Mouse (Mus musculus) limb, embryonic 14.5 days (tissue): ENCODE results near the gene Hexa. TPM values are rescaled to one million over a fixed set of nuclear protein-coding genes. Genes with fewer than 3 reads are reported as not detected.

Source experiments
- ATAC-seq: fragments of 200-750 bp; cut with Nextera tagmentation; 2 replicates; pipeline ENCODE4 v1.8.0; 2017; ENCODE audit warnings: low read depth, moderate number of reproducible peaks, moderate TSS enrichment; ENCODE audit not compliant: low FRiP score
- DNase-seq: peaks from one replicate; pipeline ENCODE4 v3.0.0-alpha.2; 2015; ENCODE audit warnings: low spot score
- H3K27ac ChIP-seq: fragments of 300-500 bp; sonication (generic); replicated peaks from 2 replicates; pipeline ENCODE4 v1.5.1; 2014; ENCODE audit warnings: low read depth, mild to moderate bottlenecking, low read length, moderate library complexity, mixed read lengths
- H3K27me3 ChIP-seq: fragments of 300-500 bp; sonication (generic); 2 replicates; pipeline ENCODE4 v1.6.1; 2014; ENCODE audit warnings: low read length, mixed read lengths; ENCODE audit not compliant: control insufficient read depth, insufficient read depth
- H3K36me3 ChIP-seq: fragments of 300-500 bp; sonication (generic); 2 replicates; pipeline ENCODE4 v1.6.1; 2014; ENCODE audit warnings: mild to moderate bottlenecking, low read length, moderate library complexity, mixed read lengths; ENCODE audit not compliant: control insufficient read depth, insufficient read depth
- H3K4me1 ChIP-seq: fragments of 300-500 bp; sonication (generic); 2 replicates; pipeline ENCODE4 v1.6.1; 2014; ENCODE audit warnings: antibody characterized with exemption, low read length, mixed read lengths; ENCODE audit not compliant: control insufficient read depth, insufficient read depth
- H3K4me2 ChIP-seq: fragments of 300-500 bp; sonication (generic); replicated peaks from 2 replicates; pipeline ENCODE4 v1.6.1; 2014; ENCODE audit warnings: low read depth, mild to moderate bottlenecking, low read length, moderate library complexity; ENCODE audit not compliant: severe bottlenecking
- H3K4me3 ChIP-seq: fragments of 300-500 bp; sonication (generic); replicated peaks from 2 replicates; pipeline ENCODE4 v1.5.1; 2014; ENCODE audit warnings: low read length
- H3K9ac ChIP-seq: fragments of 300-500 bp; sonication (generic); 2 replicates; pipeline ENCODE4 v1.6.1; 2014; ENCODE audit warnings: mild to moderate bottlenecking, low read depth, low read length, moderate library complexity; ENCODE audit not compliant: severe bottlenecking
- H3K9me3 ChIP-seq: fragments of 300-500 bp; sonication (generic); 2 replicates; pipeline ENCODE4 v1.6.1; 2016; ENCODE audit warnings: low read length; ENCODE audit not compliant: control insufficient read depth
- POLR2A ChIP-seq: fragments of 200-500 bp; IDR thresholded peaks from 2 replicates; pipeline ENCODE4 v1.8.0; 2012; ENCODE audit warnings: inconsistent platforms, mild to moderate bottlenecking, moderate library complexity, borderline replicate concordance; ENCODE audit not compliant: insufficient read depth, insufficient read length; ENCODE audit errors: extremely low read depth
- WGBS: fragments of 180-500 bp; shearing (Covaris S2); extraction: QIAGEN DNeasy Blood & Tissue Kit; methylation state at CpG from one replicate; pipeline ENCODE4 v1.1.7; 2014; 5-methylcytosine and 5-hydroxymethylcytosine counted together
- polyA plus RNA-seq, 2 experiments: library from polyadenylated mRNA; depleted of rRNA in 1 of 2; stranded (reverse) in 1 of 2; unstranded in 1 of 2; fragments of >200 nt; fragmentation: Nextera tagmentation in 1 of 2; extraction: Ambion mirVana in 1 of 2; gene quantifications; 2 replicates each; pipeline versions ENCODE4 v1.2.1 to v1.2.3; 2012 to 2014

The Hexa gene
- polyA plus RNA-seq, 2 experiments, result 82.0 to 94.9 TPM

DNA sequence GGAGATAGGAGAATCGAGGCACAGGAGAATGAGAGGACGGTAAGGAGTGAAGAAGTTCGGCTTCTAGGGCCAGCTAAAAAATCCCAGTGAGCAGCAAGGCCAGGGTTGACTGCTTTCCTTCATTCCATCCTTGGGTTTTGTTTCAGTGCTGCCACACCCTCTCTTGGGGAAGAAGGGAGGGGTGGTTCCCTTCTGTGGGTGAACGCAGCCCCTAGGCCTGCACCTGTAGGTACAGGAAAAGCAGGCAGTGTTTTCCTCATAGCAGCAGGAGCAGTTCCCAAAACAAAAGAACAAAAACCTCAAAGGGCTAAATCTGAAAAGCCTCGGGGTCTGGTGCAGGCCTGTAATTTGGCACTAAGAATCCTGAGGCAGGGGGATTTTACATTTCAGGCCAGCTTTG is 7.7 kb upstream of the Hexa start:
- ATAC-seq, result no peak
- no peak for TF ChIP-seq POLR2A
- Histone ChIP-seq H3K9ac (no peak overlapping the region), H3K27me3 (no peaks in the 10 kb centered on the region), H3K27ac (no peak overlapping the region), H3K4me1 (no peaks in the 10 kb centered on the region), H3K36me3 (no peaks in the 10 kb centered on the region), H3K4me2 (no peak overlapping the region), H3K4me3 (no peak overlapping the region), H3K9me3 (no peaks in the 10 kb centered on the region)
- DNase-seq, result no peak
- WGBS, result 45% methylated on average over 5 of the region's 5 CpGs

DNA sequence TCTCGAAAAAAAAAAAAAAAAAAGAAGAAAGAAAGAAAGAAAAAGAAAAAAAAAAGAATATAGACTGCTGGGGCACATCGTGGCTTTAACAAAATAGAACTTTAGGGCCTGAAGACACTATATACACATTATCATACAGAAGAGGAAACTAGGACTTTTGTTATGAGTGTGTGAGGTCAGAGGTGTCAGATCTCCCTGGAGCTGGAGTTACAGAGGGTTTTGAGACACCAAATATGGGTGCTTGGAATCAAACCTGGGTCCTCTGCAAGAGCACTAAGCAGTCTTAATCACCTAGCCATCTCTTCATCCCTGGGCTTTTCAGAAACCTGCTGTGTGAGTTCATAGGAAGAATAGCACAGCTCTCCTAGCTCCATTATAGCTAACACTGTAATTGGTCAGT is 5.9 kb upstream of the Hexa start:
- Histone ChIP-seq H3K4me1 (no peaks in the 10 kb centered on the region), H3K9me3 (no peaks in the 10 kb centered on the region), H3K27ac (no peak overlapping the region), H3K36me3 (no peaks in the 10 kb centered on the region), H3K4me3 (no peak overlapping the region), H3K4me2 (no peak overlapping the region), H3K27me3 (no peaks in the 10 kb centered on the region), H3K9ac (no peak overlapping the region)
- no peak for ATAC-seq
- no peak for TF ChIP-seq POLR2A
- no peak for DNase-seq
- 71% methylated on average over 2 of the region's 2 CpGs for WGBS

DNA sequence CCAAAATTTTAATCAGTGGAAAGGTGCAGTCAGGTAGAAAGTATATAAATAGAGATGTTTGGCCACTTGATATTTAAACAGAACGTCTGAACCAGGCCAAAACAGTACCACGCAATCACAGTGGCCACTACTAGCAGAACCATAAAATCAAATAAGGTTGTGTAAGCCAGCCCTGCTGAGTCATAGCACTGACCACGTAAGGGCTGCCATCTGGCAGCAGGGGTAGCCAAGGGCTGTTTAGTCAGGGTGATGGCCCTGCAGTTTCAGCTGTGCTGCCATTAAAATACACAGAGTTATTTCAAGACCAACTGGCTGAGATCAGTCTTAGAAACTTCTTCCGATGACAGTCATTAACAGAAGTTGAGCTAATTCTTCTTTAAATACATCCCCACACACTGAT is 5.5 kb upstream of the Hexa start:
- DNase-seq (no peak), ATAC-seq (no peak)
- Histone ChIP-seq H3K4me2 (no peak overlapping the region), H3K4me1 (0 out of 2 replicates have a peak, but pooled peaks cover 1% of the 10 kb centered on the region), H3K4me3 (no peak overlapping the region), H3K36me3 (no peaks in the 10 kb centered on the region), H3K9me3 (no peaks in the 10 kb centered on the region), H3K27ac (no peak overlapping the region), H3K27me3 (no peaks in the 10 kb centered on the region), H3K9ac (no peak overlapping the region)
- no peak for TF ChIP-seq POLR2A
- 58% methylated on average over 4 of the region's 4 CpGs for WGBS

DNA sequence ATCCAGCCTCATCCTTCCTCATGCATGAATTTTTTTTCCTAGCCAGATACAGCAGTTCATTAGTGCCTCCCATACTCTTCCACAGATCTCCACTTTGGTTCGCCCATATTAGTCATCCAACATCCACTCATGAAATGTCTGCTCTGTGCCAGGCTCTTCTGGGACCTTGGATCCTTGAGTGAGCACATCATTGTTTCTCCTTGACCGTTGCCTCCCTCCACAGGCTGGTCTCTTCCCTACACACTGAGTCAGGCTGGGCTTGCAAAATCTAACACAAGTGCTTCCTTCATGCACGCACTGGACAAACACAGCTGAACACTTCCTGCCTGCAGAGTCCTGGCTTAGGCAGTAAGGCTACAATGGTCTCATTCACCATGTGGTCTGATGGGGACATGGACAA is 1.7 kb upstream of the Hexa start:
- no peaks in the 10 kb centered on the region for H3K27me3 ChIP-seq
- no peak for TF ChIP-seq POLR2A
- DNase-seq, result no peak
- 84% methylated on average over 3 of the region's 3 CpGs for WGBS
- no peak overlapping the region for H3K4me2 ChIP-seq
- peaks cover 17% of the 10 kb centered on the region for H3K4me1 ChIP-seq
- no peak overlapping the region for H3K9ac ChIP-seq
- H3K4me3 ChIP-seq, result no peak overlapping the region
- ATAC-seq, result no peak
- H3K36me3 ChIP-seq, result no peaks in the 10 kb centered on the region
- H3K27ac ChIP-seq, result no peak overlapping the region
- no peaks in the 10 kb centered on the region for H3K9me3 ChIP-seq

DNA sequence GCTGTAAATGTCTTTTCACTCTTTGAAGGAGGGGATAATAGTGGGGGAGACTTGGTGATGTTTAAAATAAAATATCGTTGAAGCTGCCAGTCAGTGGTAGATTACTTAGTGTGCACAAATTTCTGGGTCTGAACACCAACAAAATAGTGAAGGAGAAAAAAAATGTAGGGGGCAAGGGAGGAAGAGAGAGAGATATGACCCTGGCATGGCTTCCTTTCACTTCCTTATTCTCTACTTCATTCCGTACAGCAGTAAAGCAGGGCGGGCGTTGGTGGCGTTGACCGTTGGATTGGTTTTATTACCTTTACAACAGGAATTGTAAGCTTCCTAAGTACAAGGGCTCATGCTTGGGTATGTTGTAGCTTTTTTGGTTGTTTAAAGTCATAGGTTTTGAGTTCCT is 2.3 kb downstream of the Hexa start:
- no peaks in the 10 kb centered on the region for H3K36me3 ChIP-seq
- ATAC-seq, result no peak
- no peaks in the 10 kb centered on the region for H3K9me3 ChIP-seq
- H3K27ac ChIP-seq, result no peak overlapping the region
- peaks cover 17% of the 10 kb centered on the region for H3K4me1 ChIP-seq
- TF ChIP-seq POLR2A, result no peak
- H3K4me3 ChIP-seq, result no peak overlapping the region
- no peak overlapping the region for H3K9ac ChIP-seq
- no peaks in the 10 kb centered on the region for H3K27me3 ChIP-seq
- H3K4me2 ChIP-seq, result 0 out of 2 replicates have a peak overlapping the region, but pooled peaks have one; percentile 2
- 83% methylated on average over 6 of the region's 6 CpGs for whole genome bisulfite sequencing
- no peak for DNase-seq

DNA sequence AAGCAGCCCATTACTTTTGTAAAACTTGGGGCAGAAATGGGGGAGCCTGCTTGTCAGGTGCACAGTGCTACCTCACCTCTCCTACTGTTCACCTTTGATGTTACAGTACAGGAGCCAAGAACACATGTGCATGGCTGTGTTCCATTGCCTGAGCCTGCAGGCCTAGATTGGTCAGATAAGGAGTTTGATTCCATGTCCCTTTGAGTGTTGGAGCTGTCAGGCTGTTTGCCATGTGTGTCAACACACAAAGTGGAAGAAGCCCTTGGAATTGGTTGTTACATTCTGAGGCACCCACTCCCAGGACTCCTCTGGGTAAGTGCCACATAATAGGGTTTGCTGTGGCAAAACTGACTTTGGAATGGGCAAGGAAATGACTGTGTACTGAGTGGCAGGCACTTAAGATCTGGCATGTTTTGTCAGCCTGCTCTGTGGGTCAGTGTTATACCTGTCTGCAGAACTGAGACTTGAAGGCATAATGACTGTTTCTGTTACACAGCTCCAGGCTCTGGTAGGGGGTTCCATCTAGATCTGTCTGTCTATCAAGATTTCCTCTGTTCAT is 3.5 kb downstream of the Hexa start:
- ATAC-seq (no peak), DNase-seq (no peak)
- no peaks in the 10 kb centered on the region for H3K27me3 ChIP-seq
- H3K4me3 ChIP-seq, result no peak overlapping the region
- TF ChIP-seq POLR2A, result no peak
- H3K9me3 ChIP-seq, result no peaks in the 10 kb centered on the region
- no peak overlapping the region for H3K27ac ChIP-seq
- no peak overlapping the region for H3K4me2 ChIP-seq
- no peaks in the 10 kb centered on the region for H3K36me3 ChIP-seq
- peaks cover 17% of the 10 kb centered on the region for H3K4me1 ChIP-seq
- H3K9ac ChIP-seq, result no peak overlapping the region
